Mouse (Mus musculus) MEL (cell line): ENCODE measurements around the gene Vps53.

Experiments
- CTCF ChIP-seq, 3 experiments: IDR thresholded peaks in 2 of 3; conservative IDR thresholded peaks in 1 of 3; 2 replicates each; pipeline ENCODE4 v1.5.1; 2011 to 2012; ENCODE audit warnings: low read length in 3 of 3, low read depth in 2 of 3, mild to moderate bottlenecking in 2 of 3, improper control_type of control experiment in 1 of 3, inconsistent platforms in 1 of 3, mixed read lengths in 1 of 3, moderate library complexity in 1 of 3; ENCODE audit not compliant: control insufficient read depth in 1 of 3, insufficient read depth in 1 of 3, poor library complexity in 1 of 3, severe bottlenecking in 1 of 3
- MXI1 ChIP-seq: IDR thresholded peaks from 2 replicates; pipeline ENCODE4 v1.6.1; 2011; ENCODE audit warnings: mild to moderate bottlenecking, low read depth, low read length, improper control_type of control experiment
- MYC ChIP-seq: IDR thresholded peaks from 2 replicates; pipeline ENCODE4 v1.6.1; 2011; ENCODE audit warnings: low read depth, mild to moderate bottlenecking, low read length, improper control_type of control experiment, moderate library complexity
- RAD21 ChIP-seq: IDR thresholded peaks from 2 replicates; pipeline ENCODE4 v1.6.1; 2011; ENCODE audit warnings: mild to moderate bottlenecking, low read depth, low read length, improper control_type of control experiment

GRCm38 (mm10) chr11:76042041-76042638, 137.3 kb downstream of the Vps53 start:
- no peak for TF ChIP-seq MYC
- TF ChIP-seq CTCF (IDR thresholded peaks at IDR 0.05 in 2 of 3, conservative IDR thresholded peaks at IDR 0.05 in 1 of 3; ENCODE audit: control insufficient read depth in 1 of 3, insufficient read depth in 1 of 3, low read depth in 2 of 3, low read length in 3 of 3, poor library complexity in 1 of 3, severe bottlenecking in 1 of 3), result no peak
- TF ChIP-seq MXI1, result no peak
- no peak for TF ChIP-seq RAD21
